Mouse (Mus musculus): ENCODE data around the gene Klhl29. TPM values are rescaled to one million over a fixed set of nuclear protein-coding genes. Genes with fewer than 3 reads are reported as not detected.

Gene Klhl29
- polyA plus RNA-seq, 1 experiment from 2014 or later: 0.60 TPM

DNA sequence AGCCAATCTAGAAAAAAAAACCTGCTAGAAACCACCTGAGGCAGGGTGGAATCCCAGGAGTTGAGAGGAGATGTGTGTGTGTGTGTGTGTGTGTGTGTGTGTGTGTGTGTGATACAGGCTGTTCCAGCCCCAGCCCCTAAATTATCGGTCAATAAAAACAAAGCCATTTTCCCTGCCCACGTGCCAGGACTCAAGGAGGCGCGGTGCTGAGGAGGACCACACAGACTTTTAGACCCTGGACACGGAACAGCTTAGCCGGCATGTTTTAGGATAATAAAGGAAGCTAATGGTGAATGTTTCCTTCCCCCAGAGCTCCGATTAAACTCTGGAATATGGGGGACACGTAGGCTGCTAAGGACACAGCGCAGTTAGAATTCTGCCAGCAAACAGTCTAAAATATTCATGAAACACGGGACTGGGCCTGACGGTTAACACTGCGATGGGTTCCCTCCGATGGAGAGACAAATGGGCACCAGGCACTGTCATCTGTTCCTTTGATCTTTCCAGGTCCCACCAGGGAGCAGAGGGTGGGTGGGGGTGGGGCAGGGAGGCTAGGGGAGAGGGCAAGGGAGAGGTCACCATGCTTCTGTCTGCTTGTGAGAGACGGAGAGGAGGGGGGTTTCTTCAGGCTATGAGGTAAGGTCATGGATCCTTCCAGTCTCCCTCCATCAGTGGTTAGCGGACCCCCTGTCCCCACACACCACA, 185.9 kb downstream of the Klhl29 start:
- H3K36me3 ChIP-seq: no peaks in the 10 kb centered on the region
- no peaks in the 10 kb centered on the region for H3K27me3 ChIP-seq (ENCODE audit: insufficient read depth, poor library complexity, severe bottlenecking)
- no peaks in the 10 kb centered on the region for H3K9me3 ChIP-seq
- no peak overlapping the region for H3K4me3 ChIP-seq
- 48% methylated on average over 15 of the region's 15 CpGs for WGBS
- H3K4me1 ChIP-seq: peaks cover 54% of the 10 kb centered on the region
- peak overlapping the region; percentile 80 for H3K27ac ChIP-seq
- DNase-seq (ENCODE audit: low spot score): no peak

DNA sequence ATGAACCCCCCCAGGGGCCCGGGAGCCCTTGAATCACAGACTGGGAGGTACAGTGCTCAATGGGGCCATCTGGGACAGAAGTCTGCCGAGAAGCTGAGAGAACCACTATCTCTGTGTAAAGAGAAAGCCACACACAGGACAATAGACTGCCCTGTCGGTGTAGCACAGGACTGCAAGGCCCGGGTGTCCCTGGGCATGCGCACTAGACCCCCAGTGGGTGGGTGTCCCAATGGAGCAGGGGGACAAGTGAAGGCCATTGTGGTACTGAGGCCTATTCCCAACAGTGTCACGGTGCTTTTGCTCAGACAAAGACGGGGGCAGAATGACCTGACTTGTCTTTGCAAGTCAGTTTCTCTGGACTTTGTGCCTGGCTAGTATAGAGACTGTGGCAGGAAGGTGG, 186.6 kb downstream of the Klhl29 start:
- WGBS: 70% methylated on average over 7 of the region's 7 CpGs
- H3K4me1 ChIP-seq: peaks cover 54% of the 10 kb centered on the region

DNA sequence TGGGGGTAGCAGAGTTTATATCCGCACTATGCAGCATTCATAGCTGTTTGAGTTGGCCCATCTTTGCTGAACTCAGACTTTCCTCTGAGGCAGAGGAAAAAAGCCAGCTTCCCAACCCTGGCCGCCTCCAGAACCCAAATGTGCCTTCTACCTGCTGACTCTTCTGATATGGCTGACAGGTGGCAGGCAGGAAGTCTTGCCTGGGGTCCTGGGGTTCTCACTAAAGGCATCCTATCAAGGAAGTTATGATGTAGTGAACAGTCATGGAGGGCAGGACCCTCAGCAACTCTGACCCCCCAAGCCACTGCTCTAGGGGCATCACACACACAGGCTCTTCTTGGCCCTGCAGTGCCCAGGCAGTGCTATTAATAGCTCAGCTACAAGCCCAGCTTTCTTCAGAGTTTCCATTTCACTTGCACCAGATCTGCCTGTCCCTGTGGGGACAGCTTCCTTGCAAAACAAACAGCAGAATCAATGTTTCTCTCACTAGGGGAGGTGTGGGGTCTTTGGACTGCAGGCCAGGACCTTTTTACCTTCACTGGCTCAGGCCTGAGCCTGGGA, 187.6 kb downstream of the Klhl29 start:
- 69% methylated on average over 2 of the region's 2 CpGs for WGBS
- peaks cover 54% of the 10 kb centered on the region for H3K4me1 ChIP-seq
- H3K4me3 ChIP-seq: no peak overlapping the region
- H3K36me3 ChIP-seq: no peaks in the 10 kb centered on the region
- no peak for DNase-seq (ENCODE audit: low spot score)
- H3K9me3 ChIP-seq: no peaks in the 10 kb centered on the region
- H3K27me3 ChIP-seq (ENCODE audit: insufficient read depth, poor library complexity, severe bottlenecking): no peaks in the 10 kb centered on the region
- peak overlapping the region; percentile 80 for H3K27ac ChIP-seq

More for the DNA sequence above, 186.6 kb downstream of the Klhl29 start:
- Histone ChIP-seq H3K9me3 (no peaks in the 10 kb centered on the region), H3K27me3 (ENCODE audit: insufficient read depth, poor library complexity, severe bottlenecking) (no peaks in the 10 kb centered on the region), H3K4me3 (no peak overlapping the region), H3K36me3 (no peaks in the 10 kb centered on the region), H3K27ac (peak overlapping the region; percentile 80)
- no peak for DNase-seq (ENCODE audit: low spot score)

DNA sequence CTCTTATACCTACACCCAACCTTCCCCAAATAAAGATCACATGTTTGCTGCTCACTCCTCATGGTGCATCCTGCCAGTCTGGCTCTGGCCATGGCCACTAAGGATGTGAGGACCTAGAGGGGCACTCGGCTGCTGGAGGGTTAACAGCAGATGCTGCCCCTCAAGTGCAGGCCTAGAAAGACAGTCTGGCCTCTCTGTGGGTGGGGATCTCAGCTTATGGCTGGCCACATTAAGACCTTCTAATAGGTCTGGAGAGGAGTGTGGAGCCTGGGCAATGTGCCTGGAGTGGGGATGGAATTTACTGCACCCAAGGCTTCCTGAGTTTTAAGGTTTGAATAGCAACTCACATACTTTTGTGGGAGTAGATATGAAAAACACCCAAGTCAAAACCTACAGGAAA, 188.8 kb downstream of the Klhl29 start:
- Histone ChIP-seq H3K27ac (peak overlapping the region; percentile 65; the same call in 1 of the 2 replicates), H3K9me3 (no peaks in the 10 kb centered on the region), H3K4me3 (no peak overlapping the region), H3K4me1 (peaks cover 57% of the 10 kb centered on the region), H3K36me3 (no peaks in the 10 kb centered on the region), H3K27me3 (ENCODE audit: insufficient read depth, poor library complexity, severe bottlenecking) (no peaks in the 10 kb centered on the region)
- WGBS: 63% methylated on average over 1 of the region's 1 CpGs
- DNase-seq (ENCODE audit: low spot score): no peak

DNA sequence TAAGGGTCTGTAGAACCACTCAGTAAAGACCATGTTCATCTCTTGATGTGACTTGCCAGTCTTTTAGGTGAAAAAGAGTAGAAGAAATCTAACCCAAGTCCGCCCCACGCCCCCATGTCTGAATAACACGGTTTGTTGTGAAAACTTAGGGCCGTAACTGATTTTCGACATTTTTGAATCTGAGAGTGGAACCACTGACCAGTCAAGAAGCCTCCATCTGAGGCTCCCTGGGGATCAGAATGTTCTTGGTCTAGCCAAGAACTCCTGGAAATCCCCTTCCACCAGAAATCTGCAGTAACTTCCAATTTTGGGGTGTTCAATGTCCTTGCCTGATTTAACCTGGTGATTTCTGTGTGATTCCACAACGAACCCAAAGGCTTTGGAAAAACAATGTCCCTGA, 189.9 kb downstream of the Klhl29 start:
- no peak for DNase-seq (ENCODE audit: low spot score)
- no peaks in the 10 kb centered on the region for H3K27me3 ChIP-seq (ENCODE audit: insufficient read depth, poor library complexity, severe bottlenecking)
- H3K4me1 ChIP-seq: peaks cover 52% of the 10 kb centered on the region
- H3K9me3 ChIP-seq: no peaks in the 10 kb centered on the region
- no peaks in the 10 kb centered on the region for H3K36me3 ChIP-seq
- no peak overlapping the region for H3K27ac ChIP-seq
- H3K4me3 ChIP-seq: no peak overlapping the region
- 88% methylated on average over 6 of the region's 6 CpGs for WGBS

DNA sequence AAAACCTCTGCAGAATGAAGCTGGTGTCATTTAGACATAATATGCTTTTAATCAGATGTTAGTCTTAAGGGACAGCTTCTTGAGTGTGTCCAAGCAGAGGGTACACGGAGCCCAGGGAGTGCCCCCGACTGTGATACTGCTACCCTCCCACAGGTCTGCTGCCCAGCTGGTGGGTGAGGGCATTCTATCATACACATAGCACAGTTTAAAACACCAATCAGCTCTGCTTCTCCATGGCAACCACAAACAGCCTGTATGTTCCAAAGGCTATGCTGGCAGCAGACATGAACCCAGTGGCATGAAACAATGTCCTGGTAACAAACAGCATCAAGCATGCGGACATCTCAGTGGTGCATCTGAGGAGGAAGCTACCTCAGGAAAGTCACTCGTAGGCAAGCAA, 192.9 kb downstream of the Klhl29 start:
- Histone ChIP-seq H3K27me3 (ENCODE audit: insufficient read depth, poor library complexity, severe bottlenecking) (no peaks in the 10 kb centered on the region), H3K27ac (no peak overlapping the region), H3K4me3 (no peak overlapping the region), H3K36me3 (no peaks in the 10 kb centered on the region), H3K4me1 (peaks cover 28% of the 10 kb centered on the region), H3K9me3 (no peaks in the 10 kb centered on the region)
- 79% methylated on average over 4 of the region's 4 CpGs for WGBS
- no peak for DNase-seq (ENCODE audit: low spot score)

DNA sequence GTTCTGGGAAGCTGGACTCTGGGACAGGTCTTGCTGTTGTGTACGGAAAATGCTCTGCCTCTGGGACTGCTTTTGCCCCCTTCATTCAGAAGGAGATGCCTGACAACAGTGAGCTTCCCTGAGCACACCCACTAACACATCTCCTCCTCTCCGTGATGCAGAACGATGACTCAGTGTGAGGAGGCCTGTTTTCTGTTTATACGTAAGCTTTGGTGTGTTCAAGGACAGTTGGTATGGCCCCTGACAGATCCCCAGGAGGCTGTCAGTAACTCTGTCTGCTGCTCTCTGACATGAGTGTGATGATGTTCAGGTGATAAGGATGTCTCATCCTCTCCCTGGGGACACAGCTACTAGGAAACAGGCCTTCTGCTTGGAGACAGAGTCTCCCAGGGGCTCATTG, 193.3 kb downstream of the Klhl29 start:
- H3K27me3 ChIP-seq (ENCODE audit: insufficient read depth, poor library complexity, severe bottlenecking): no peaks in the 10 kb centered on the region
- peaks cover 29% of the 10 kb centered on the region for H3K4me1 ChIP-seq
- 44% methylated on average over 4 of the region's 4 CpGs for WGBS
- H3K27ac ChIP-seq: no peak overlapping the region
- no peak overlapping the region for H3K4me3 ChIP-seq
- no peaks in the 10 kb centered on the region for H3K9me3 ChIP-seq
- H3K36me3 ChIP-seq: no peaks in the 10 kb centered on the region
- DNase-seq (ENCODE audit: low spot score): no peak

DNA sequence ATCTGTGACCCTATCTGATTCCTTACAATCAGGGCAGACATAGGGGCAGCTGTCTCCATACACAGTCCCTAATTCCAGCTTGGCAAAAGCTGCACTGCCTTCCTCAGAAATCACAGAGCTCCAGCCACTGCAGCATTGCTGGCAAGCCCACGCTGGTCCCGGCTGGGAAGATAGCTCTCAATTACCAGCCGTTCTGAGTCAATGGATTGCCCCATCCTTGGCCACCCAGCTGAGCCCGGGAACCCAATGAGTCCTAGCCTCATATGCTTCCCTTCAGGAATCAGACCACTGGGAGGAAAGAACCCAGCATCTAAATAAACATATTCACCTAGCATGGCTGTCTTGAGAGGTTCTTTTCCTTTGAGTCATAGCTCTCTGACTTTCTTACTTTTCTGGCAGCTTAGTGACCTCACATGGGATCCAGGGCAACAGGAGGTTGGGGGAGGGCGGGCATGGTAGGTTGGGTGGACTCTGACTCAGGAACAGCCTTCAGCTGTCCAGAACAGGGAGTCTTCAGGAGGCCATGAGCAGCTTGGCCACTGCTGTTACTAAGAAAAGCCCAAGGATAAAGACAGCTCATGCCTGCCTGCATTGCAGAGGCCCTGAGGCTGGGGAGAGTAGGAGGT, 198.7 kb downstream of the Klhl29 start:
- Histone ChIP-seq H3K36me3 (no peaks in the 10 kb centered on the region), H3K27me3 (ENCODE audit: insufficient read depth, poor library complexity, severe bottlenecking) (no peaks in the 10 kb centered on the region), H3K4me3 (no peak overlapping the region), H3K4me1 (peaks cover 22% of the 10 kb centered on the region), H3K9me3 (no peaks in the 10 kb centered on the region; the same call in 1 of the 2 replicates), H3K27ac (no peak overlapping the region)
- DNase-seq (ENCODE audit: low spot score): no peak
- WGBS: 76% methylated on average over 5 of the region's 5 CpGs

DNA sequence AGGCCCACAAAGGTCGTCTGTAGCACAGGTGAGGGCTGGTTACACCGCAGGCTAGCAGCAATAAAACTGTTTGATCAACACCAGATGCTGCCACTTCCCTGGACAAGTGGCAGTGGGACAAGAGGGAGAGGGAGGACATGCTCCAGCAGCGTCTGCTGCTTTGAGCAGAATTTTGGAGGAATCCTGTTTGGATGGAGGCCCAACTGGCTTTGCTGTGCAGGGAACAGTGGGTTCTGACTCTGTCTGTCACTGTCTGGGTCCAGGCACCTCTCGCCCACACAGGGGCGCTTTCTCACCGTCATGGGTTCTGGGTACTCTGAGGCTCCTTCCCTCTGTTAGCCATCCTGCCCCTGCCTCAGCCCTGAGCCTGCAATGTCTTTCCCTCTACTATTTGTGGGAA, 209.3 kb downstream of the Klhl29 start:
- no peaks in the 10 kb centered on the region for H3K36me3 ChIP-seq
- H3K4me3 ChIP-seq: no peak overlapping the region
- no peak overlapping the region for H3K27ac ChIP-seq
- H3K27me3 ChIP-seq (ENCODE audit: insufficient read depth, poor library complexity, severe bottlenecking): no peaks in the 10 kb centered on the region
- no peaks in the 10 kb centered on the region for H3K9me3 ChIP-seq
- no peak for DNase-seq (ENCODE audit: low spot score)
- 53% methylated on average over 6 of the region's 6 CpGs for WGBS
- H3K4me1 ChIP-seq: peaks cover 18% of the 10 kb centered on the region

DNA sequence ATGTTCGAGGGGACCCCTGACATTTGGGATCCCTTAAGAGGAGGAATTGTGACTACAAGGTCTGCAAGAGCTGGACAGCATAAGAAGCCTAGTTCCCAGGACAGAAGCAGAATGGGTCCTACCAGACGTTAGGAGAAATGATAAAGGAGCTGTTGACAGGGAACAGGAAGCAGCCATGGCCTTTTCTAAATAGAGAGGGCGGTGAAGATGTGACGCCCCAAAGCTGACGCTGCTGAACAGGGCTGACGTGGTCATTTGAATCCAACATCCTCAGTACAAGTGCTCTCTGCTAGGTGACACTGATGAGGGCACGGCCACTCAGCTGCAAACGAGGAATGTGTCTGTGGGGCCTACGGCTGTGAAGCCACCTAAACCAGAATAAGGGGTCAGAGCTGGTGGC, 210.1 kb downstream of the Klhl29 start:
- H3K4me1 ChIP-seq: peaks cover 18% of the 10 kb centered on the region
- H3K27me3 ChIP-seq (ENCODE audit: insufficient read depth, poor library complexity, severe bottlenecking): no peaks in the 10 kb centered on the region
- H3K36me3 ChIP-seq: no peaks in the 10 kb centered on the region
- no peak overlapping the region for H3K27ac ChIP-seq
- no peaks in the 10 kb centered on the region for H3K9me3 ChIP-seq
- 24% methylated on average over 9 of the region's 9 CpGs for WGBS
- DNase-seq (ENCODE audit: low spot score): no peak
- H3K4me3 ChIP-seq: no peak overlapping the region

DNA sequence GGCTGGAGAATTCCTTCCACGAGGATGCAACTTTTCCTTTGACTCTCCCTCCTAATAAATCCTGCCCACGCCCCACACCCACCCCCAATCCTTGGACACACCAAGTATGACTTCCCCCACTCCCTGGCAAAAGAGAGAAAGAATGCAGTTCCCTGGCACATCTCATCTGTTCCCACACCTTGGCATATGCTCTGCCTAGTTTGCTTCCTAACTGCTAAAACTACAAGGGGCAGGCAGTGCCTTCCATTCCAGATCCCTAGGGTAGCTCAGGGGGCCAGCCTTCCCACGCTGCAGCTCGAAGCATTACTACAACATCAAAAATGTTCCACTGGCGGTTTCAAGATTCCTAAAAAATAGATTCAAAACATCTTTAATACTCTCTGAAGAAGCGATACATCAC, 212.8 kb downstream of the Klhl29 start:
- Histone ChIP-seq H3K4me1 (peaks cover 18% of the 10 kb centered on the region), H3K9me3 (no peaks in the 10 kb centered on the region), H3K36me3 (no peaks in the 10 kb centered on the region), H3K27ac (no peak overlapping the region), H3K27me3 (ENCODE audit: insufficient read depth, poor library complexity, severe bottlenecking) (no peaks in the 10 kb centered on the region), H3K4me3 (no peak overlapping the region)
- no peak for DNase-seq (ENCODE audit: low spot score)
- 84% methylated on average over 6 of the region's 6 CpGs for whole genome bisulfite sequencing

DNA sequence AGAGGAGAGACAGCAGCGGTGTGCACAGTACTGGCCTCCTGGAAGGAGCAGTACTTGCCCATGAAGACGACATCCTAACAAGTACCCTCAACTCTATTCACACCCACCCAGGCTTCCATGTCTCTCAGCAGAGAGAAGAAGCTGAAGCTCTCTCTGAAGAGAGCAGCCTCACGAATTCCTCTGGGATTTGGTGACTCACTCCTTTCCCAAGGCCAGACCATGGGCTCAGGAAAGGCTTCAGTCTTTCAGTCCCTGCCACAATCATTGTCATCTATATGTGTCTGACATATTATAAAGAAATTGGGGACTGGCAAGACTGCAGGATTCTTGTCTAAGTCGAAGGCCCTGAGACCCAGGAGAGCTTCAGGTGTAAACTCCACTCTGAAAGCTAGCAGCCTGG, 213.9 kb downstream of the Klhl29 start:
- H3K4me1 ChIP-seq: peaks cover 18% of the 10 kb centered on the region
- WGBS: 77% methylated on average over 4 of the region's 4 CpGs
- H3K9me3 ChIP-seq: no peaks in the 10 kb centered on the region
- H3K27me3 ChIP-seq (ENCODE audit: insufficient read depth, poor library complexity, severe bottlenecking): no peaks in the 10 kb centered on the region
- H3K4me3 ChIP-seq: no peak overlapping the region
- H3K36me3 ChIP-seq: no peaks in the 10 kb centered on the region
- no peak for DNase-seq (ENCODE audit: low spot score)
- H3K27ac ChIP-seq: no peak overlapping the region

DNA sequence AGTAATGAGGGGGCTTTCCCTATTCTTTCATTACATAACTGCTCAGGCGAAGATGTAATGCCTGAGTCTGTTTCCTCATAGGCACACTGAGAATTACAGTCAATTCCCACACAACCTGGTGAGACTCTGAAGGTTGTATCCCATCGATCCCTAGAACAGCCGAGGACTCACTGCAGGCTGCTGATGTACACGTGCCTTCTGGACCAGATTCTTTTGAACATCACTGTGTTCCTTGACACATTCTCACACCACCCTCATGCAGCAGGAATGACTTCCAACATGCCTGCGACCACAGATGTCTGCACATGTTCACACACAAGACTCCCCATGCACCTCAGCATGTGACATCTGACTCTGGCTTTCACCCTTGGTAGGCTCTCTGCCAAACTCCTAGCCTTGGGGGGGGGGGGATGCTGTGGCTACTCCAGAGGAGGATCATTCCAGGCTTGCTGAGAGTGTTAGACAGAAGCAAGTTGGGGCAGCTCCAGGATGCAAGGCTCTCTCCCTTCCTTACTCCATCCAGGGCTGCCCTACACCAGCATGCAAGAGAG, 217.5 kb downstream of the Klhl29 start:
- no peaks in the 10 kb centered on the region for H3K9me3 ChIP-seq
- no peaks in the 10 kb centered on the region for H3K36me3 ChIP-seq
- no peak overlapping the region for H3K4me3 ChIP-seq
- H3K4me1 ChIP-seq: 0 out of 2 replicates have a peak, but pooled peaks cover under 1% of the 10 kb centered on the region
- no peak overlapping the region for H3K27ac ChIP-seq
- no peak for DNase-seq (ENCODE audit: low spot score)
- 74% methylated on average over 5 of the region's 5 CpGs for WGBS
- no peaks in the 10 kb centered on the region for H3K27me3 ChIP-seq (ENCODE audit: insufficient read depth, poor library complexity, severe bottlenecking)
